Mouse (Mus musculus) E14TG2a.4 (cell line): ENCODE measurements at regions not wholly inside any gene's neighbourhood (a gene's known extent, or its start where the extent isn't known, plus 50 kb on each side); places are given as distances from the start of the nearest gene placed in this dataset.

ENCODE experiments used
- H3K27me3 ChIP-seq: 2 replicates; pipeline ENCODE4 v1.6.1; 2014; ENCODE audit warnings: low read length, control low read depth; ENCODE audit not compliant: insufficient read depth
- H3K36me3 ChIP-seq: 2 replicates; pipeline ENCODE4 v1.6.1; 2014; ENCODE audit warnings: low read length, control low read depth; ENCODE audit not compliant: insufficient read depth
- H3K4me1 ChIP-seq: replicated peaks from 2 replicates; pipeline ENCODE4 v1.6.1; 2014; ENCODE audit warnings: low read depth, low read length, control low read depth
- H3K4me3 ChIP-seq: replicated peaks from 2 replicates; pipeline ENCODE4 v1.5.1; 2014; ENCODE audit warnings: mild to moderate bottlenecking, low read length
- H3K9me3 ChIP-seq: 2 replicates; pipeline ENCODE4 v1.6.1; 2014; ENCODE audit warnings: low read length, control low read depth
- CTCF ChIP-seq: conservative IDR thresholded peaks from 2 replicates; pipeline ENCODE4 v1.5.1; 2014; ENCODE audit warnings: low read length
- NANOG ChIP-seq: IDR thresholded peaks from 2 replicates; pipeline ENCODE4 v1.6.1; 2014; ENCODE audit warnings: borderline replicate concordance, low read length, mixed read lengths
- POU5F1 ChIP-seq: IDR thresholded peaks from 2 replicates; pipeline ENCODE4 v1.6.1; 2014; ENCODE audit warnings: low read length, borderline replicate concordance

GRCm38 (mm10) chr17:81209323-81209722 lies 144.4 kb upstream of the Thumpd2 start:
- Histone ChIP-seq H3K27me3 (no peaks in the 10 kb centered on the region), H3K4me1 (no peaks in the 10 kb centered on the region), H3K9me3 (peaks cover 55% of the 10 kb centered on the region), H3K4me3 (no peak overlapping the region), H3K36me3 (no peaks in the 10 kb centered on the region)
- no peak for TF ChIP-seq POU5F1
- no peak for TF ChIP-seq NANOG
- no peak for TF ChIP-seq CTCF

- no peaks in the 10 kb centered on the region for H3K36me3 ChIP-seq
- H3K4me1 ChIP-seq: no peaks in the 10 kb centered on the region
- H3K9me3 ChIP-seq: peaks cover 21% of the 10 kb centered on the region
- no peak overlapping the region for H3K4me3 ChIP-seq
- no peaks in the 10 kb centered on the region for H3K27me3 ChIP-seq
- TF ChIP-seq CTCF (no peak), POU5F1 (no peak), NANOG (no peak)
Measured at GRCm38 (mm10) chr17:81201052-81201451, 136.2 kb upstream of the Thumpd2 start.

GRCm38 (mm10) chr17:81194006-81194405 lies 129.1 kb upstream of the Thumpd2 start:
- TF ChIP-seq POU5F1: no peak
- no peak for TF ChIP-seq NANOG
- no peak for TF ChIP-seq CTCF
- H3K4me3 ChIP-seq: no peak overlapping the region
- no peaks in the 10 kb centered on the region for H3K36me3 ChIP-seq
- H3K4me1 ChIP-seq: no peaks in the 10 kb centered on the region
- no peaks in the 10 kb centered on the region for H3K9me3 ChIP-seq
- H3K27me3 ChIP-seq: no peaks in the 10 kb centered on the region

- H3K4me1 ChIP-seq: no peaks in the 10 kb centered on the region
- H3K4me3 ChIP-seq: no peak overlapping the region
- no peaks in the 10 kb centered on the region for H3K36me3 ChIP-seq
- no peaks in the 10 kb centered on the region for H3K27me3 ChIP-seq
- no peaks in the 10 kb centered on the region for H3K9me3 ChIP-seq
- TF ChIP-seq CTCF (peak; percentile 55), NANOG (no peak), POU5F1 (no peak)
Measured at GRCm38 (mm10) chr17:81193230-81193871, 128.5 kb upstream of the Thumpd2 start.

GRCm38 (mm10) chr17:81189996-81190395 lies 125.1 kb upstream of the Thumpd2 start:
- H3K9me3 ChIP-seq: no peaks in the 10 kb centered on the region
- no peaks in the 10 kb centered on the region for H3K36me3 ChIP-seq
- H3K4me3 ChIP-seq: no peak overlapping the region
- H3K4me1 ChIP-seq: no peaks in the 10 kb centered on the region
- H3K27me3 ChIP-seq: no peaks in the 10 kb centered on the region
- TF ChIP-seq CTCF: peak; percentile 72
- no peak for TF ChIP-seq POU5F1

- H3K27me3 ChIP-seq: no peaks in the 10 kb centered on the region
- no peaks in the 10 kb centered on the region for H3K36me3 ChIP-seq
- H3K4me1 ChIP-seq: no peaks in the 10 kb centered on the region
- no peak overlapping the region for H3K4me3 ChIP-seq
- TF ChIP-seq NANOG (no peak), POU5F1 (no peak), CTCF (no peak)
- H3K9me3 ChIP-seq: no peaks in the 10 kb centered on the region
Measured at GRCm38 (mm10) chr17:81185685-81186084, 120.8 kb upstream of the Thumpd2 start.

- no peaks in the 10 kb centered on the region for H3K4me1 ChIP-seq
- TF ChIP-seq CTCF (no peak), NANOG (no peak), POU5F1 (no peak)
- no peaks in the 10 kb centered on the region for H3K36me3 ChIP-seq
- H3K9me3 ChIP-seq: 0 out of 2 replicates have a peak, but pooled peaks cover 4% of the 10 kb centered on the region
- no peak overlapping the region for H3K4me3 ChIP-seq
- H3K27me3 ChIP-seq: no peaks in the 10 kb centered on the region
Measured at GRCm38 (mm10) chr17:81180813-81181424, 116.0 kb upstream of the Thumpd2 start.

- no peak for TF ChIP-seq POU5F1
- TF ChIP-seq NANOG: no peak
- TF ChIP-seq CTCF: no peak
- no peaks in the 10 kb centered on the region for H3K27me3 ChIP-seq
- no peak overlapping the region for H3K4me3 ChIP-seq
- 0 out of 2 replicates have a peak, but pooled peaks cover 4% of the 10 kb centered on the region for H3K9me3 ChIP-seq
- H3K4me1 ChIP-seq: no peaks in the 10 kb centered on the region
- H3K36me3 ChIP-seq: no peaks in the 10 kb centered on the region
Measured at GRCm38 (mm10) chr17:81176306-81176705, 111.4 kb upstream of the Thumpd2 start.

- Histone ChIP-seq H3K27me3 (no peaks in the 10 kb centered on the region), H3K4me3 (no peak overlapping the region), H3K4me1 (no peaks in the 10 kb centered on the region), H3K9me3 (0 out of 2 replicates have a peak, but pooled peaks cover 4% of the 10 kb centered on the region), H3K36me3 (no peaks in the 10 kb centered on the region)
- TF ChIP-seq CTCF (no peak), POU5F1 (no peak), NANOG (no peak)
Measured at GRCm38 (mm10) chr17:81175877-81176276, 111.0 kb upstream of the Thumpd2 start.
